Mouse (Mus musculus) spleen, adult 18-20 months (tissue): ENCODE data around the gene Prss27.

ENCODE experiments used
- DNase-seq, 2 experiments: peaks; one replicate each; pipeline ENCODE4 v3.0.0; 2022; ENCODE audit warnings: mixed read lengths in 2 of 2

Prss27 gene

GRCm38 (mm10) chr17:24037844-24038243 lies at the start of gene Prss27:
Prss27 (plus strand) TSS chr17:24038144.
- DNase-seq, result no peak

- DNase-seq, result no peak
Observed at GRCm38 (mm10) chr17:23989802-23990201, 48.1 kb upstream of the Prss27 start.

GRCm38 (mm10) chr17:23992789-23993553 lies 45.0 kb upstream of the Prss27 start:
- no peak for DNase-seq

- DNase-seq, result peak; percentile 70 to 88
Observed at GRCm38 (mm10) chr17:23993559-23994428, 44.1 kb upstream of the Prss27 start.

- DNase-seq, result no peak
Observed at GRCm38 (mm10) chr17:23994667-23995066, 43.3 kb upstream of the Prss27 start.

GRCm38 (mm10) chr17:23995421-23995820 lies 42.5 kb upstream of the Prss27 start:
- no peak for DNase-seq

GRCm38 (mm10) chr17:23997901-23998300 lies 40.0 kb upstream of the Prss27 start, which contains the start of gene Prss22:
Prss22 (minus strand) TSS chr17:23998100.
- DNase-seq, result no peak

- no peak for DNase-seq
Observed at GRCm38 (mm10) chr17:23998383-23998782, 39.6 kb upstream of the Prss27 start.

GRCm38 (mm10) chr17:24000404-24000803 lies 37.5 kb upstream of the Prss27 start:
- no peak for DNase-seq

GRCm38 (mm10) chr17:24004071-24004665 lies 33.8 kb upstream of the Prss27 start:
- no peak for DNase-seq

GRCm38 (mm10) chr17:24005049-24005448 lies 32.9 kb upstream of the Prss27 start:
- DNase-seq, result no peak

GRCm38 (mm10) chr17:24006930-24007329 lies 31.0 kb upstream of the Prss27 start:
- DNase-seq, result no peak

- no peak for DNase-seq
Observed at GRCm38 (mm10) chr17:24007391-24007790, 30.6 kb upstream of the Prss27 start.

GRCm38 (mm10) chr17:24008105-24008504 lies 29.8 kb upstream of the Prss27 start:
- no peak for DNase-seq

GRCm38 (mm10) chr17:24009617-24010016 lies 28.3 kb upstream of the Prss27 start:
- DNase-seq, result no peak

GRCm38 (mm10) chr17:24012921-24013320 lies 25.0 kb upstream of the Prss27 start:
- no peak for DNase-seq

- no peak for DNase-seq
Observed at GRCm38 (mm10) chr17:24014433-24014965, 23.4 kb upstream of the Prss27 start.

GRCm38 (mm10) chr17:24015727-24016126 lies 22.2 kb upstream of the Prss27 start:
- DNase-seq, result no peak

- DNase-seq, result no peak
Observed at GRCm38 (mm10) chr17:24020696-24021095, 17.2 kb upstream of the Prss27 start.

- DNase-seq, result no peak
Observed at GRCm38 (mm10) chr17:24021375-24022199, 16.4 kb upstream of the Prss27 start.

GRCm38 (mm10) chr17:24029477-24029876 lies 8.5 kb upstream of the Prss27 start:
- no peak for DNase-seq

- no peak for DNase-seq
Observed at GRCm38 (mm10) chr17:24030551-24030950, 7.4 kb upstream of the Prss27 start.
